Mouse (Mus musculus) bone marrow, adult 2 months (tissue): ENCODE results near the gene Acot13. TPM values are rescaled to one million over a fixed set of nuclear protein-coding genes. Genes with fewer than 3 reads are reported as not detected.

ENCODE experiments used
- H3K27ac ChIP-seq: fragments of 200-500 bp; 2 replicates; pipeline ENCODE4 v1.5.1; 2012; ENCODE audit warnings: low read depth, mild to moderate bottlenecking, control low read depth, inconsistent platforms, low read length; ENCODE audit not compliant: control insufficient read depth, poor library complexity, insufficient read depth
- H3K4me1 ChIP-seq: fragments of 200-500 bp; 2 replicates; pipeline ENCODE4 v1.6.1; 2011; ENCODE audit warnings: low read length; ENCODE audit not compliant: control insufficient read depth, insufficient read depth
- H3K4me3 ChIP-seq: fragments of 200-500 bp; replicated peaks from 2 replicates; pipeline ENCODE3; 2011; ENCODE audit warnings: mild to moderate bottlenecking, low read depth, low read length, control low read depth; ENCODE audit not compliant: control insufficient read depth
- CTCF ChIP-seq: fragments of 200-500 bp; IDR thresholded peaks from 2 replicates; pipeline ENCODE4 v1.5.1; 2011; ENCODE audit warnings: low read length, control low read depth; ENCODE audit not compliant: control insufficient read depth, insufficient read depth
- POLR2A ChIP-seq: fragments of 200-500 bp; IDR thresholded peaks from 2 replicates; pipeline ENCODE4 v1.6.1; 2011; ENCODE audit warnings: low read depth, mild to moderate bottlenecking, control low read depth, low read length, borderline replicate concordance; ENCODE audit not compliant: control insufficient read depth
- WGBS: fragments of 180-500 bp; shearing (Covaris S2); methylation state at CpG from one replicate; pipeline ENCODE4 v1.1.7; 2018; 5-methylcytosine and 5-hydroxymethylcytosine counted together
- polyA plus RNA-seq: library from polyadenylated mRNA; stranded (reverse); fragments of >200 nt; gene quantifications from 2 replicates; pipeline ENCODE4 v1.2.4, GENCODE M21; 2011; ENCODE audit warnings: low replicate concordance; ENCODE audit not compliant: missing spikeins, insufficient read depth, insufficient read length

Gene Acot13
- polyA plus RNA-seq, 1 experiment: 37.3 TPM

- 84% methylated on average over 16 of the region's 16 CpGs for WGBS
- TF ChIP-seq POLR2A (no peak), CTCF (no peak)
Observed at GRCm38 (mm10) chr13:24822663-24823343, 8.5 kb downstream of the Acot13 start.

GRCm38 (mm10) chr13:24819931-24820330, 11.4 kb downstream of the Acot13 start:
- WGBS: 76% methylated on average over 1 of the region's 1 CpGs
- no peaks in the 10 kb centered on the region for H3K4me1 ChIP-seq
- H3K27ac ChIP-seq: no peak overlapping the region
- H3K4me3 ChIP-seq: no peak overlapping the region
- TF ChIP-seq POLR2A: no peak
- TF ChIP-seq CTCF: no peak

More at GRCm38 (mm10) chr13:24822663-24823343, 8.5 kb downstream of the Acot13 start:
- Histone ChIP-seq H3K4me3 (no peak overlapping the region), H3K27ac (no peak overlapping the region), H3K4me1 (no peaks in the 10 kb centered on the region)

GRCm38 (mm10) chr13:24816125-24817092, 14.9 kb downstream of the Acot13 start:
- no peak overlapping the region for H3K4me3 ChIP-seq
- WGBS: 82% methylated on average over 4 of the region's 4 CpGs
- H3K27ac ChIP-seq: no peak overlapping the region
- H3K4me1 ChIP-seq: no peaks in the 10 kb centered on the region
- TF ChIP-seq POLR2A: no peak
- no peak for TF ChIP-seq CTCF

- 97% methylated on average over 1 of the region's 1 CpGs for WGBS
- Histone ChIP-seq H3K4me1 (no peaks in the 10 kb centered on the region), H3K4me3 (no peak overlapping the region), H3K27ac (no peak overlapping the region)
- TF ChIP-seq CTCF (no peak), POLR2A (no peak)
Observed at GRCm38 (mm10) chr13:24814616-24815015, 16.7 kb downstream of the Acot13 start.

DNA sequence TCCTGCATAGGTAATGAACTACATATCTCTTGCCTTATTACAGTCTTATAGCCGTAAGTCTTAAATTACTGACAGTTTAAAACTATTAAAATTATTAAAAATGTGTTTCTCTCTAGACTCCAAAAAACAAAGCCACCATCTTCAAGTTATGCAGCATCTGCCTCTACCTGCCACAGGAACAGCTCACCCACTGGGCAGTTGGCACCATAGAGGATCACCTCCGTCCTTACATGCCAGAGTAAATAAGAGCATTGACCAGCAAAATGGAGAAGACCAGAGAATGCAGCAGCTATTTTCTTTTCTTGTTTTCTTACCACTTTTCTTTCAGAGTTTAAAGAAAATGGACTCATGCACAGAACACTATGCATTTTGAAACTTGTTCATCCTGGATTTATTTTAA, 18.8 kb downstream of the Acot13 start:
- no peak overlapping the region for H3K27ac ChIP-seq
- TF ChIP-seq CTCF (no peak), POLR2A (no peak)
- H3K4me1 ChIP-seq: no peaks in the 10 kb centered on the region
- 98% methylated on average over 2 of the region's 2 CpGs for WGBS
- no peak overlapping the region for H3K4me3 ChIP-seq

- H3K4me1 ChIP-seq: peaks cover 1% of the 10 kb centered on the region; the same call in 1 of the 2 replicates
- no peak overlapping the region for H3K27ac ChIP-seq
- no peak overlapping the region for H3K4me3 ChIP-seq
- TF ChIP-seq POLR2A: no peak
- TF ChIP-seq CTCF: no peak
Observed at GRCm38 (mm10) chr13:24806079-24806478, 25.3 kb downstream of the Acot13 start.

GRCm38 (mm10) chr13:24803196-24803595, 28.1 kb downstream of the Acot13 start:
- H3K4me3 ChIP-seq: peak overlapping the region; percentile 61
- TF ChIP-seq POLR2A (no peak), CTCF (no peak)
- no peak overlapping the region for H3K27ac ChIP-seq
- WGBS: 7% methylated on average over 2 of the region's 2 CpGs
- H3K4me1 ChIP-seq: peaks cover 1% of the 10 kb centered on the region; the same call in 1 of the 2 replicates

GRCm38 (mm10) chr13:24802131-24802691, 29.1 kb downstream of the Acot13 start:
- H3K4me3 ChIP-seq: peak overlapping the region; percentile 72
- TF ChIP-seq POLR2A (peak; percentile 19; the same call in 1 of the 2 replicates), CTCF (no peak)
- peak overlapping the region; percentile 61 for H3K27ac ChIP-seq
- under 1% methylated on average over 26 of the region's 26 CpGs for WGBS
- peaks cover 1% of the 10 kb centered on the region; the same call in 1 of the 2 replicates for H3K4me1 ChIP-seq
